Mouse (Mus musculus): Measurements from ENCODE around the gene Hrct1. TPM values are rescaled to one million over a fixed set of nuclear protein-coding genes. Genes with fewer than 3 reads are reported as not detected.

Gene Hrct1
- total RNA-seq, 2 experiments from 2014 or later = 4.2 to 4.9 TPM

GRCm38 (mm10) chr4:43727718-43728575 is 959 bp downstream of the Hrct1 start:
- DNase-seq = peak in 1 of 2 experiments; percentile 28

DNA sequence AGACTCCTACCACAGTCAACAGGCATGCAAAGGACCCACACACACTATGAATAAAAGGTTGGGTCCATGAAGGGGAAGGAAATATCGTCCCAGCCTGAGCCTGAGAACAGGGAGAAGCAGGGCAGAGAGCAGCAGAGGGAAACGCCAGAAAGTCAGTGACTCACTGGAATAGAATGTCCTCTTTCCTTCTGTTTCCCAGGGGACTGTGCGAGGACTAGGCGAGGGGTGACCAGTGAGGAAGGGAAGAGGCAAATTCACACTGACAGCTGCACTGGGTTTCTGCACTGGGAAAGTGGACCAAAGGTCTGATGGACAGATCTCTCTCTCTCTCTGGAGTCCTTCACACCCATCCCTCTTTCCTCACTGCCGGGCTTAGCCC is 1.6 kb downstream of the Hrct1 start:
- DNase-seq = peak; percentile 88 to 95

GRCm38 (mm10) chr4:43729126-43729525 is 2.1 kb downstream of the Hrct1 start:
- no peak for DNase-seq

GRCm38 (mm10) chr4:43729794-43730550 is 3.0 kb downstream of the Hrct1 start, which contains the start of gene Spaar:
TSS of gene Spaar (plus strand) at chr4:43730034.
- DNase-seq = peak; percentile 84 to 94

DNA sequence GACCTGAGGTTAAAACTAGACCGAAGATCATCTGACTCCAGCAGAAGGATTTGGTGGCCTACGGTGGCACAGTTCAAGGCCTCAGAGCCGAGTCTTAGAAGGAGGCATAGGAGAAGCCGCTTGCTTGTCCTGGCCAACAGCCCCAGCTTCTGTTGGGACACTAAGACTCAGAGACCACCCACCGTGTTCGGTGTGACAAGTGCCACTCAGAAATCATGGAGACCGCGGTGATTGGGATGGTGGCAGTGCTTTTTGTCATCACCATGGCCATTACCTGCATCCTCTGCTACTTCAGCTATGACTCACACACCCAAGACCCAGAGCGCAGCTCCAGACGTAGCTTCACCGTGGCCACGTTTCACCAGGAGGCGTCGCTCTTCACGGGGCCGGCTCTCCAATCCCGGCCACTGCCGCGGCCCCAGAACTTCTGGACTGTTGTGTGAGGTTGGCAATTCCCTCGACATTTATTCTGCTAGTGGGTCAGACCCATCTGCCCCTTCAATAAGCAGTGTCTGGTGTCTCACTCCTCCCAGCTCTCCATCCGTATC is 3.8 kb downstream of the Hrct1 start:
- DNase-seq = peak; percentile 54 to 63

- peak in 1 of 2 experiments; percentile 47 for DNase-seq
Measured at GRCm38 (mm10) chr4:43732171-43732570, 5.2 kb downstream of the Hrct1 start.

DNA sequence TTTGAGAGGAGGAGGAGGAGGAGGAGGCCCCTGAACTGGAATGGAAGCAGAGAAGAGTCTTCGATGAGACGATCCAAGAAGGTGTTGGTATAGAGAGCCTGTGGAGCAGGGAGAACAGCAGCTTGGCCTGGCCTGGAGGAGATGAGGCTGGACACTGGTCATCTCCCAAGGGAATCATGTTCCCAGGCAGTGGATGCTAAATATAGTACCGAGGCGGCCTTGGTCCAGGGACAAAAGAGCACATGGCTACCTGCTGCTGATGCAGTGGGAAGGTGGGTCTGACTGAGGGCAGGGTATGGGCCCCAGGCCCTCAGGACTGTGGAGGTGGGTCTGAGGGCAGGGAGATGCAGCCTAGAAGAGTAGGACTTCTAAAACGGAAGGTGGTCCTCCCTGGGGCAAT is 6.2 kb downstream of the Hrct1 start:
- DNase-seq = peak; percentile 55 to 62

GRCm38 (mm10) chr4:43737144-43737543 is 10.2 kb downstream of the Hrct1 start:
- DNase-seq = no peak

- DNase-seq = no peak
Measured at GRCm38 (mm10) chr4:43738989-43739674, 12.1 kb downstream of the Hrct1 start.

DNA sequence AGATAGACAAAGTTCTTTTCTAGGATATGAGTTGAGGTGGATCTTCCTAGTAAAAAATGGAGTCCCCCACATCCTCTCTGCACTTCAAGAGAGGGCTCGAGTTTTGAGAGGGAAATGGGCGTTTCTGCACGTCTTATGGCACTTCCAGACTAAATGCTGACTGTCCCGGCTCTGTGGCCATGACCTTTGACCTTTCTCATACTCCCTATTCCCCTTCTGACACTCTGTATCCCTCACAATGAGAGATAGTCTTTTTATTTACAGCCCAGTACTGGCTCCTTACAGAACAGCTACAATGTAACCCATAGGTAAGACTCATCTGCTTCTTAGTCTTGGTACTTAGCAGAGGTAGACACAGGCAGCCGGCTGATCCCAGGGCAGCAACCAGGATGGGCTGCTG is 14.5 kb downstream of the Hrct1 start:
- no peak for DNase-seq

GRCm38 (mm10) chr4:43742637-43743036 is 15.6 kb downstream of the Hrct1 start:
- DNase-seq = no peak

DNA sequence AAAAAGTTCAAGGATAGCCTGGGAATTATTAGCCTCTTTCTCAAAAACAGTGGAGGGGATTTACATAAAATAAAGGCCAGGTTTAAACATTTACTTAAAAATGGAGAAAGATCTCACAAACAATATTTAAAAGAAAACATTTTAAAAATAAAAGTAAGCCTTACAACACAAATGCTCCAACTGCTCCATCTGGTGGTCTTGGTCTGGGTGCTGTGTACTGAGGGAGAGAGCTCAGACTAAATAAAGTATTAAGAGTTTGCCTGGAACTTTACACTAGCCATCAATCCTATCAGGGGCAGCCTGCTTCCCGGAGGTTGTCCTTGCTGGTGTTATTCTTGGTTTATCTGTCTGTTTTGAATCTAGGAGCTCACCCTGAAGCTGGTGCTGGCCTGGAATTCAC is 16.1 kb downstream of the Hrct1 start:
- DNase-seq = peak in 1 of 2 experiments; percentile 52

DNA sequence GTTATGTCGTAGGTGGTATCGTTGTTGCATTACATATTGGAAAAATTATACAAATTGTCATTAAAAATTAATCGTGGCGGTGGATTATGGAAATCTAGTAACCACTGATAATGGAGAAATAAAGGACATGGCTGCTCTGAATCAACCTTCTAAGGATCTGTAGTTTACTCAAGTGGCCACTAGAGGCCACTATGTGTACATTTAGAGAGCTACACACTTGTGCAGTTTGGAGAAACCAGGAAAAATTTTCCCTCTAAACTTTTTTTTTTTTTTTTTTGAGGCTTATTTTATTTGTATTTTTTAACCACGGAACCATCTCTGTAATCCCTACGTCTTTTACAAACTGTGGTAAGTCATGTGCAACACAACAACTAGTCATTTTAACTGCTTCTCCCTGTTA is 18.2 kb downstream of the Hrct1 start:
- no peak for DNase-seq

- DNase-seq = peak; percentile 50 to 69
Measured at GRCm38 (mm10) chr4:43757213-43757612, 30.2 kb downstream of the Hrct1 start.

- peak; percentile 62 to 67 for DNase-seq
Measured at GRCm38 (mm10) chr4:43759571-43760418, 32.8 kb downstream of the Hrct1 start.

- DNase-seq = peak; percentile 47 to 62
Measured at GRCm38 (mm10) chr4:43760460-43760859, 33.5 kb downstream of the Hrct1 start.

DNA sequence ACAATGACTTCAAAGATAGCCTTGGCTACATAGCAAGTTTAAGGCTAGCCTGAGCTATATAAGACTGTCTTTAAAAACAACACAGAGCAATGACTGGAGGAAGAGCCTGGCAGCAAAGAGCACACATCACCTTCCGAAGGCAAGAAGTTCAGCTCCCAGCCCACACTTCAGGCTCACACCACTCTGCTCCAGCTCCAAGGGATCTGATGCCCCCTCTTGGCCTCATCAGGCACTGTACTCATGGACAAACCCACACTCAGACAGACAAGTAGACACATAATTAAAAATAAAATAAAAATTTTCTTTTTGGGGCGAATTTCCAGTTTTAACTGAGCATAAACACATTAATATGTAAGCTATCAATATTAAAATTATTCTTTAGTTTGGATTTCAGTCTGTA is 34.3 kb downstream of the Hrct1 start:
- no peak for DNase-seq

DNA sequence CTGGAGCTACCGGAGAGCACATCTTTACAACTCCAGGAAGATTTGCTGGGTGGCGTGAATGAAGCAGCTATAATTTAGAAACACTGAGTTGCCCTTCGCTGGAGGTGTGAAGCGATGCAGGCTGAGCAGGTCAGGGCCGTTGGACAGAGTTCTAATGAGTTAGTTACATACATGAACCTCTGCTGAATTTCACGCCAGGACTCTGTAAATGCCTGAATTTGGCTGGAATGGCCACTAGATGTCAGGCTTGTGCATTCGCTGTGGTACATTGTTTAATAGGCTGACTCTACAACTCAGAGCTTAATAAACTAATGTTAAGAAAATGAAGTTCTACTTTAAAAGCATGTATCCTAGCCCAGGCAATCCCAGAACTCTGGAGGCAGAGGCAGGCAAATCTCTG is 36.4 kb downstream of the Hrct1 start:
- DNase-seq = peak; percentile 52 to 83

- DNase-seq = no peak
Measured at GRCm38 (mm10) chr4:43768341-43768740, 41.4 kb downstream of the Hrct1 start.

DNA sequence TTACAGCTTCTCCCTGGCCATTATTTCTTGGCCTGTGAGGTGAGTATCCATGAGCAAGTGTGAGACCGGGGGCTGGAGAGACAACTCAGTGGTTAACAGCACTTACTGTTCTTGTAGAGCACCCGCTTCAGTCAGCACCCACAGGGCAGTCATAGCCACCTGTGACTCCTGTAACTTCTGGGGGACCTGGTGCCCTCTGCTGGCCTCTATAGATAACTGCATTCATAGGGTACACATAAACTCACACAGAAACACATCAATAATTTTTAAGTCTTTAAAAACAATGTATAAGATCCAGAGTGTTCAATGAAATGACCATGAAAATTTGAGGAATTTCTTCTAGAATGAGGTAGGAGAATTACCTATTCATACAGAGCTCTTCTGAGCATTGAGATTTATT is 42.4 kb downstream of the Hrct1 start:
- no peak for DNase-seq

DNA sequence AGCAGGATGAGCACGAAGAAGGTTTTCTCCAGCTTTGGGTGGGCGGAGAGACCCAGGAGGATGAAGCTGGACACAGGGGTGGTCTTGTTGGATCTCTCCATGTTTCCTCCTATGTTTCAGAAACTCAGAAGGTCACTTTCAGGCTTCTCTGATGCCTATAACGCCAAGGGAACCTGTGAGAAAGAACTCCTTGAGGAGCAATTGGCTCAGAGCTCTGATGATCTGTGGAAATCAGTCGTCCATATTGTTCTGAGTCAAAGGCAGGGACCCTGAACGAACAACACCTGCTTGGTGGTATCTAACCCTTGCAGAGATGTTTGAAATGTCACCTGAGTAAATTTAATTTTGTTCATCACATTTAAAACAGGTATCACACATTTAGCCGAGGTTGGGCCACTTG is 43.9 kb downstream of the Hrct1 start, which contains the start of gene Olfr159:
Olfr159 (minus strand) TSS at position 101 of the 400 bp plus-strand sequence.
- DNase-seq = no peak
